Mouse (Mus musculus) cerebellum, adult 8-10 months (tissue): ENCODE results near the gene Draxin.
"Not testable (repeated sequence)": the region's sequence is repeated elsewhere in the genome, so short reads cannot be mapped to it uniquely, and the experiment has no call there.

Experiments used
- DNase-seq: peaks from one replicate; pipeline ENCODE4 v3.0.0; 2022

The Draxin gene

DNA sequence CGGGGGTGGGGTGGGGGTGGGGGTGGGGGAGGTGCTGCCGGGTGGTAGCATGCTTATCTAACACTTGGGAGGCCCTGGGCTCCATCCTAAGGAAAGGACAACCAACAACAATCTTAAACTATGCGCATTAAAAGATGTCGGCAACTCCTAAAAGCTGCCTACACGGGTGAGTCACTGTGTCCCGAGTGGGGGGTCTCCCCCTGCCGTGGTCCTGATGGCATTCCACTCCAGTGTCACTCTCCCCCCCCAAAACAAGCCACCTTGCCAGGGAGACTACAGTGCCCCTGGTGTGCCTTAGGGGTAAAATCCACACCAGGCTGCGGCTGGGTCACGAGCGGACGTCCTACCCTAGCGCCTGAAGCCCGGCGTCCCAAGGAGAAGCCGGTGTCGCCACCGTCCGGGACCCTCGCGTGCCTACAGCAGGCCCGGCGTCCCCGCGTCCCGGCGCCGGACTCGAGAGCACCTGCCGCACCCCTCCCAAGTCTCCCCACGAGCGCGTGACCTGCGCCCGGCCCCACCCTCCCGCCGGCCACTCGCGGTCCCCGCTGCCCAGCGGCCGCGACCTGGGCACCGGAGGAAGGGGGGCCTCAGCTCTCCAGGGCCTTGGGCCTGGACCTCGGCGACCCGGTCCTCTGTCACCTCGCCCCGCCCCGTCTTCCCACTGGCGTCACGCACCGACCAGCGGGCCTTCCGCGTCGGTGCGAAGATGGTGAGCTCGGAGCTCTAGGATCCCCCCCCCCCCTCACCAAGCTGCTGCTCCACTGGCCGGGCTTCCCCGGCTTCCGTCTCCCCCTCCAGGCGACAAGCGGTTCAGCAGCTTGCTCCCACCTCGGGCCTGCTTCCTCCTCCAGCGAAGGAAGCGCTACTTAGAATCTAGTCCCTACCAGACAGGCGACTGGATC, 21.0 kb upstream of the Draxin start, which contains the start of gene Fbxo6:
TSS of gene Fbxo6 (minus strand) at position 874 of the 902 bp plus-strand sequence.
- peak; percentile 81 for DNase-seq

DNA sequence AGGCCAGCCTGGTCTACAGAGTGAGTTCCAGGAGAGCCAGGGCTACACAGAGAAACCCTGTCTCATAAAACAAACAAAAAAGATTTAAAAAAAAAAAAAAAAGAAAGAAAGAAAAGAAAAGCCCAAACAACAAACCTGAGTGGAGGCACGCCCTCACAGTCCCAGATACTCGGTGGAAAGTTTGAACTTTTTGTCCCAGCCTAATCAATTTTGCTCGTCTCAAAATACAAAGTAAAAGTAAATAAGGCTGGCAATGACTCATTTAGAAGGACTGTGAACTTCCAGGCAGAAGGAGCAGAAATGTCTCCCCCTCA, 20.4 kb upstream of the Draxin start:
- DNase-seq = no peak

DNA sequence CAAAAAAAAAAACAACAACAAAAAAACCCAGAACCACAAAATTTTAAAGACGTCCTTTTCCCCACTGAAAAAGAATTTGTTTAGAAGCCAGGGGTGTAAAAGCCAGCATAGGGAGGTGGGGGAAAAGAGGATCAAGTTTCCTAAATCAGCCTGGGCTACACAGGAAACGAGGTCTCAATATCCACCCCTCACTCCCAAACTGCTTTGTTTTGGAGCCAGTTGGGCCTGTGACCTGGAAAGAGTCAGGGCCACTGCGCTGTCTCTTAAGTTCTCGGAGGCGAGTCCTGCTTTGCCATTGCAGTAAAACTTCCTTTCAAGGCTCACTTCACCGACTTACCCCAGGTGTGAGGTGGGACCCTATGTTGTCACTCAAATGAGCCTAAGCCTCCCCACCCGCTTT, 19.7 kb upstream of the Draxin start:
- peak; percentile 20 for DNase-seq

DNA sequence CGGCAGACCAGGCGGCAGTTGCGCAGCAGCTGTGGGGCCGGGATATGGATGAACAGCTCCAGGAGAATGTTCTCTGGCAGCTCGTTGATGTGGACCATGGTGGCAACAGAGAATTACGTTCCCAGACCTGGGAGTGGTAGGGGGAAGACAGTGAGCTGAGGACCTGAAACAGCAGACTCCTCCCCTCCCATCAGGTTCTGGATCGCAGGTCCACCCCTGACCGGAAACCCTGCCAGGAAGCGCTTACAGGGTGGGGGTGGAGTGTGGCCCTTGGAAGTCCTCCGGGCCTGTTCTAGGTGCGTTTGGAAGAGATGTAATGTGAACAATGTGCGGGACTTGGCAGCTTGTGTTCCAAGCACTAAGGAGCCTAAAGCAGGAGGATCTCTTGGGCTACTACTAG, 19.0 kb upstream of the Draxin start:
- DNase-seq = peak; percentile 33

DNA sequence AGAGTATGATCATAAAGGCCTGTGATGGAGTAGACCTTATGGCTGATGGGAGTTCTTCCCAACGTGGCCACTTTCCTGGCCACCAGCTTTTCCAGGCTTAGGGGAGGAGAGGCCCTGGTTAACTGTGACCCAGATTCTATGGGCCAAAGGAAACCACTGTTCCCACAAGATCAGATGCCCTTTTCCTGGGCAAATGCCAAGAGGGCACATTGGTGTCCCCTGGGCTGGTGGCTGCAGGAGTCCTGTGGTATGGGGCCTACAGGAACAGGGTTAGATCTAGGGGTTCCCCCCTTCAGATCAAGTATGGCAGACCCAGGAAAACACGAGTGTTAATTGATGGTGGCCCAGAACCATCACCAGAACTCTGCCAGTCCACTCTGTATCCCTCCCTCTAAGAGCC, 17.2 kb upstream of the Draxin start:
- peak; percentile 9 for DNase-seq

DNA sequence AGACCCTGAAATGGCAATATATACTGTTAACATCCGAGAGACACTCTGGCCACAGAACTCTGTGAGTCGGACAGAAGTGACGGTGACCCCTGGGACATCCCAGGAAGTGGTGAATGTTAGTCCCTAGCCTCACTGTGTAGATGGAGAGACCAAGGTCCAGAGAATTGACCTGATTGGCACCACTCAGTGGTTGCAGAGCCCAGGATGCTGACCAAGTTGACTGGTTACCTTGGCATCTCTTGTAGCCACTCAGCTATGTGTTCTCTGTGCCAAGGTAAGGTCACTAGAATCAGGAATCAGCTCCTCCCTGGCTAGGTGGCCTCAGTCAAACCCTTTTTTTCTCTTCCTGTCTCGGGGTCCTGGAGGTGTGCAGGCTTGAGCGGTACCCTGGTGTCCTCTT, 13.2 kb upstream of the Draxin start:
- DNase-seq = no peak

DNA sequence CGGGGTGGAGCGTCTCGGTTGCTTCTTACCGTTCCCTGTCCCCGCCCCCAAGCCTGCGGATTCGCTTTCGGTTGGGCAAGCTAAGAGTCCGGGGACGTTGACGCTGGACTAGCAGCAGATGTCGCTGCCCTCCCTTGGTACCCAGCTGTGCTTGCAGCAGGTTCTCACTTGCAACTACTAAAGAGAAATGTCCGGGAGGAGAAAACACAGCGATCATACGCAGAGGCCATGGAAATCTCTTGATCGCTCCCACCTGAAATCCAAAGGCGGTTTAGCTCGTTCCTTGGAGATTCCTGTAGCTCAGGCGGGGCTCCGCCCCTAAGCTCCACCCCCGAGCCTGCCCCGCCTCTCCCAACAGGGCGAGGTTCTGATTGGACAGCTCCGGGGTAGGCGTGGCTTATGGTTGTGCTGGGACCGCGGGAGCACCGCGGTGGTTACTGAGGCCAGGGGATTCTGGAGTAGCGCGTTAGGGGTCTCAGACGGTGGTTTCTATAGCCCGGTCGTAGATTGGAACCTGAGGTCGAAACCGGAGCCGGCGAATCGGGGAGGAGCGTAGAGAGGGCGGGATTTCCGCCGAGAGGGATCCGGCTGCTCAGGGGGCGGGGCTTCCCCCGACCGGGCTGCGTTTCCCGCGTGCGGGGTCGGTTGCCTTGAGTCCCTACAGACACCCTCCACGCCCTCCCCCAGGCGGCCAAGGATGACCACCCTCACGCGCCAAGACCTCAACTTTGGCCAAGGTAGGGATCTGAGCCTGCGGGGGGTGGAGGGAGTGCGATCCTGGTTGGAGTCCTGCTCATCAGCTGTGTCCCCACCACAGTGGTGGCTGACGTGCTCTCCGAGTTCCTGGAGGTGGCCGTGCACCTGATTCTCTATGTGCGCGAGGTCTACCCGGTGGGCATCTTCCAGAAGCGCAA, 9.9 kb upstream of the Draxin start:
- peak; percentile 98 for DNase-seq

DNA sequence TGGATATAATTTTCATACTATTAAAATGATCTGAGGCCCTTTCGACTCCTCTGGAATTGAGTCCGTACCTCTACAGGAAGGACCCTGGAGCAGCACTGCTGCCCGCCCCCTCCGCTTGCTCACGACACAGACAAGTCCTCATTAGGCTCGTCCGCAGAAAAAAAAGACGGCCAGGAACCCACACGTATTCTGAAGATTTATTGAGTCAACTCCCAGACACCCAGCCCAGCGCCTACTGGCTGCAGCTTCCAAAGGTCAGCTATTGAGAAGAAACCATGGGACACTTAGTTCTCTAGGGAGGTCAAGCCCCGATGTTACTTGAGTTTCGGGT, 9.2 kb upstream of the Draxin start:
- no peak for DNase-seq

DNA sequence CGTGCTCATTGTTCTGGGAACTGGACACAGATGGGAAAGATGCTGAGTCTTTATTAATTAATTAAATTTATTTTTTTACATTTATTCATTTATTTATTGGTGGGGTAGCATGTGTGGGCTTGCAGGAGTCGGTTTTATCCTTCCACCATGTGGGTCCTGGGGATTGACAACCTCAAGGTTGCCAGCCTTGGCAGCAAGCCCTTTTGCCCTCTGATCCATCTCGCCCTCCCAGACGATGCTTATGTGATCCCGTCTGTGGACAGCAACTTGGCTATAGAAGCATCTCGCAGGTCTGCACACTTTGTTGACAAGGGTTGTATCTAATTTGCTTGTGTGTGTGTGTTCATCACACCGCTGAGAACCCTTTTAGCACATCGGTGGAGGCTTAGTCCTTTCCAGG, 7.0 kb upstream of the Draxin start:
- DNase-seq = no peak

DNA sequence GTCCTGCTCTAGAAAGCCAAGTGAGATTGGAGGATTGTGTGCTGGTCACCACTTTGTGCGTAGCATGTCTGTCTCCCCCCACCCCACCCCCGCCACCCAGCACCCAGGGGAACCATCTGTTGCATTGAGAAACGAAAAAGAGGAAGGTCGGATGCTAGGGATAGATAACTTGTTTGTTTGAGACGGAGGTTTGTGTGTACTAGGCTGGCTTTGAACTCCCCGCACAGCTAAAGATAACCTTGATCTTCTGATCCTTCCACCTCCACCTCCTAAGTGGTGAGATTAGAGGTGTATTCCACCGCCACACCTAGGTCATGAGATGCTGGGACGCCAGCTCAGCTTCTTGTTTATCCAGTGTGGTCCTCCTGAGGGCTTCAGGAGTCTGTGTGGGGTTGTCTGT, 4.5 kb upstream of the Draxin start:
- DNase-seq = no peak

DNA sequence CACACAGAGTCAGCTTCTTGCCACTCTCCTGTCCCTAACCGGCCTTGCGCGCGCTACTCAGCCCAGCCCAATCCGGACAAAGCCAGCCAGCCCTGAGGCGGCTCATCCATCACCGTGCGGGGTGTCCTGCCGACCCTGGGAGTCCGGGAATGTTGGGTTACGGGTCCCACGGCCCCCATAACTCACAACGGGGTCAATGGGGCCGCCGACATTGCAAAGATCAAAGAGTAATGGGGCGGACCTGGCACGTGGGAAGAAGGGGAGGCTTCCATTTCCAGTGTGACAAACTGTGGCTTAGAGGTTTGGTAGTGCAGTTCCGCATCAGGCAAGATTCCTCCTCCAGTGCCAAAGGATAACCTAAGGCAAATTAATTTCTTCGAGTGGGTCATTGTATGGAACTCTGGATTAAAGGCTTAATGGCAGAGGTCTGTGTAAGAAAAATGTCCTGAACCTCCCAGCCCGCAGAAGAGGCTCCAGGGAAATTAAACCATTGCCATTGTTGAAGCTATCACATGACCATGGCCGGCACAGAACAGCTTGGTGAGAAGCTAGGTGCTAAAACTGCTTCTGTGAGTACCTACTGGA, 1.1 kb upstream of the Draxin start:
- no peak for DNase-seq

DNA sequence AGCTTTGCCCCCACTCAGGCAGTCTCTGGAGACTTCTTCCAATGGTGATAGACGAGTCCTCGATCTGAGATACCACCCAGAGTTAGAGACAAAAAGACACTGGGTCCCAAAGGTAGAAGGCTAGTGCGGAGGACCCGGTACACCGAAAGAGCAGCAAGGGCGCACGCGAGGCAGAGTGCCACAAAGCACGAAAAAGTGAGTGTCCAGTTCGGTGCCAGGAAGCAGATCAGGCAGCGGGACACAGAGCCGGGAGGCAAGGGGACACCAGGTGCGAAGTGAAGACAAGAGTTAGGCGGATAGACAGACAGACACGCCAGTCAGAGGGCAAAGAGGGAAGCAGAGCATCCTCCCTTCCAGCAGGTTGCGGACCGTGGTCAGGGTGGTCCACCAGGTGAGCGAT, 365 bp downstream of the Draxin start, which contains the start of gene Mad2l2:
TSS of gene Mad2l2 (plus strand) at position 252 of the 400 bp plus-strand sequence.
- DNase-seq = no peak

DNA sequence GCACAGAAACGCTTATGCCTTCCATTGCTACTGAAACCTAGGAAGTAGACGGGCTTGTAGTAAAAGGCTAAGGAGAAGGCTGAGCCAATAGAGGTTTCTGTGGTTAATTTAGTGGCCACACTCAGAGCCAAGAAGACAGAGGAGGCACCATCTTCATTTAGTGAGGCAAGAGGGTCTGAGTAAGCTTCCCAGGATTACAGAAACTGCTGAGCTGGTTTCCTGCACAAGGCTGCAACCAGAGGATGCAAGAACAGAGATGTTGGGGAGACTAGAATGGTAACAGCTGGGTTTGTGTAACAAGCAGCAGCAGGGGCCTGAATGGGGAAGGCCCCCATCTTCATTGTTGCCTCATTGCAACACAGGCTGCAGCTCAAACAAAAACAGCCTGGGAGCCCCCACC, 1.8 kb downstream of the Draxin start:
- no peak for DNase-seq

DNA sequence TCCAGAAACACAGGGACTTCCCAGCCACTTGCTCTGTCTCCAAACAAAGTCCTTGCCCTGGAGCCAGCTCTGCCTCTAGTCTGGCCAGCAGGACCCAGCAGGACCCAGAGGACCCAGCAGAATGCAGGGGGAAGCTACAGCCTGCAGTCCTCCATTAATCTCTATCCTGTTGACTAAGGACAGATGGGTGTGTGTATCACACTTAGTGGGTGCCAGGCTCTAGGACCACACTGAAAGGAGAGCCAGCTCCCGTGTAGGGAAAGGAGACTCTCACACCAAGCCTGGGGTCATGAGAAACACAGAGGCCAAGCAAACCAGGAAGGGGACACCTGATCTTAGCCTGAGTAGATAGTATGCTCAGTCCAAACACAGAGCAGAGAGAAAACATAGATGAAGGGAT, 2.3 kb downstream of the Draxin start:
- no peak for DNase-seq

DNA sequence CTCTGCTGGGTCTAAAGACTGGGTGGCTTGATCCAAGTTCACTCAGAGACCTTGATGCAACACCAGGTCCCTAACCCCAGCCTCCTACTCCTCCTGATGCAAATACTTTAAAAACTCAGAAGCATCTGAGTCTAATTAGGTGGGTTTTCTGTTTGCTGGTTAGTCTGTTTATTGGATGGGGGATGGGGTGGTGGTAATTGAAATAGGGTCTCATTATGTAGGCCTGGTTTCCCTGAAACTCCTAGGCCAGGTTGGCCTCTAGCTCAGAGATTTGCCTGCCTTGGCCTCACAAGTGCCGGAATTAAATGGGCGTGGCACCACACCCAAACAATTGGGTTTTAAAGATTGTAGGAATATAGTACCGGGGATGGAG, 7.8 kb downstream of the Draxin start:
- DNase-seq = no peak

DNA sequence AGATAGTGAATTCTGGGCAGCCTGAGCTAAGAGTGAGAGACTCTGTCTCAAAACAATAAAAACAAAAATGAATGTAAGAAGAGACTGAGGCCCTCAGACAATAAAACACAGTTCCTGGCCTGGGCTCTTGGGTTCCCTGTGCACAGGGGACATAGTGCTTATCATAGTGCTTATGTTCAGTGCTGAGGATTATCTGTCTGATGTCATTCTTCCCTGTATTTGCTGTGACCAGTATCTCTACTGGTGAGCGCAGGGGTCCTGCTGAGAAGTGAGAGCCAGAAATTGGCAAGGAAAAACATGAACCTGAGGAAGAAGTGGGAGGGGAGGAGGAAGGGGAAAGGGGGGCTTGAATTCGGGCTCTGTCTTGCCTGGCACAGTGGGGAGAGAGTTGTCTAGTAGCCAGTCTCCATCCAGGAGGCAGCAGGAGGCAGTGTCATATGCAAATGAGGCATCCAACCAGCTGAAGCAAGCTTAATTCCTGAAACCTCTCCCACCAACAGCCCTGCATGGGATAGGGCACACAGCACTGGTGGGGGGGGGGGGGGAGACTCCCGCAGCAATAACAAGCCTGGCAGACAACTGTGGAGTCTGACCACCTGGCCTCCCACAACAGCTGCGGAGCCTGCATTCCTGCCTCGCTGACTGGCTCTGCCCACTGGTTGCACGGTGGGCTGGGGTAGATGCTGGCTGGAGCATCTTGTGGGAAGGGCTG, 8.4 kb downstream of the Draxin start:
- DNase-seq = no peak

DNA sequence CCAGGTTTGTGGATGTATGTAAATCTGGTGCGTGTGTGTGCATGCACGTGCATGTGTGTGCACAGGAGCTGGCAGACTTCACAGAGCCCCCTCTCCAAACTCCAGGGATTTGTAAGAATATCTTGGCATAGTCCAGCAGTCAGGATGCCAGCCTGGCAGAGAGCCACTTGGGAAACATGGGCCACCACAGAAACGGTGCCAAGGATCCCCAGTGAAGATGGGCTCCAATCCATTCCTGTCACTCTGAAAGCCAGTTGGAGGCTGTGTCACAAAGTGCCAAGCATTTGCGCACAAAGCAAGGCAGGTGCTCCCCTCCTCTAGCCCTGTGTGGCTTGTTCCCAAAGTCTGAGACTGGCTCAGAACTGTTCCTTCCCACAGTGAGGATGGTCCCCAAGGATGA, 9.1 kb downstream of the Draxin start:
- DNase-seq = no peak

DNA sequence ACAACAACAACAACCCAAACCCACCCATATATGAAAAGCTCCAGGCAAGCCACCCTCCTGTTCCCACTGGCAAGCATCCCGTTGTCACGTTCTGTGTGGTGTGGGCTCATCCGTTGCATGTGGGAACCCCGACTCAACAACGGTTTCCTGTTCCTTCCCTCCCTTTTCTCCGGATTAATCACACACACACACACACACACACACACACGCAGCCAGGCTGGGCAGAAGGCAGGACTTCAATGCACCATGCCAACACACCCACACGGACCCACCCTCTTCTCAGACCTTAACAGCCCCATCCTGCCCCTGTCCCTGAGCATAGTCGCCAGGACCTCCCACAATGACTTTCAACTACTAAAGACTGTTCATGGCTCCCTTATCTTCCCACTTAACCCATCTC, 9.9 kb downstream of the Draxin start:
- no peak for DNase-seq

DNA sequence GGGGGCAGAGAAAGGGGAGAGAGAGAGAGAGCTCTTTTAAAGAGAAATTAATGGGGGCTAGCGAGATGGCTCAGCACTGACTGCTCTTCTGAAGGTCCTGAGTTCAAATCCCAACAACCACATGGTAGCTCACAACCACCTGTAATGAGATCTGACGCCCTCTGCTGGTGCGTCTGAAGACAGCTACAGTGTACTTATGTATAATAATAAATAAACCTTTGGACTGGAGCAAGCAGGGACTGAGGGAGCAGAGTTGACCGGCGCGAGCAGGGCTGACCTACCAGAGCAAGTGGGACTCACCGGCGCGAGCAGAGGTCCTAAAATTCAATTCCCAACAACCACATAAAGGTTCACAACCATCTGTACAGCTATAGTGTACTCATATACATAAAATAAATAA, 10.9 kb downstream of the Draxin start:
- DNase-seq = not testable (repeated sequence)

DNA sequence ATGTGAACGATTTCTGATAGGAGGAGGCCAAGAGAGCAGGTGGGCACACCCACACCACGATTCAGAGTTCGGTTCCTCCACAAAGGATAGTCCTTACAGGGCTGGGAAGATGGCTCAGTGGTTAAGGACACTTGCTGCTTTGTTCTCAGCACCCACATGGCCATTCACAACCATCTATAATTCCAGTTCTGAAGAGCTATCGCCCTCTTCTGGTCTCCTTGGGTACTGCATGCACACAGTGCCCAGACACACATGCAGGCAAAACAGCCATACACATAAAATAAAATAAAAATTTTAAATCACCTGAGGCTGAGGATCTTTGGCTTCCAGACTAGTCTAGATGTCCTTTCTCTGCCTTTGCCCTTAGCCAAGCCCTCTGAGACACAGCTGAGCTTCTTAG, 13.1 kb downstream of the Draxin start:
- DNase-seq = no peak

DNA sequence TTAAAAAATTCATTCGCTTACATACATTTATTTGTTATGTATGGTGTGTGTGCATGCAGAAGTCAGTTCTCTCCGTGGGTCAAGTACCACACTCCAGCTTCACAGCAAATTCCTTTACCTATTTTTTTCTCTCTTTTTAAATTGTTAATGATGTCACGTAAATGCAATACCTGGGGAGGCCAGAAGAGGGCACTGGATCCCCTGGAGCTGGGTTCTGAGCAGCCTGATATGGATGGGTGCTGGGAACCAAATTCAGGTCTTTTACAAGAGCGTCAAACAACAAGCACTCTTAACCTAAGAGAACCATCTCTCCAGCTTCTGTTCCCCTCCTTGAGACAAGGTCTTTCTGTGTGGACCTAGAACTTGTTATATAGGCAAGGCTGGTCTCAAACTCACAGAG, 13.8 kb downstream of the Draxin start:
- DNase-seq = no peak

DNA sequence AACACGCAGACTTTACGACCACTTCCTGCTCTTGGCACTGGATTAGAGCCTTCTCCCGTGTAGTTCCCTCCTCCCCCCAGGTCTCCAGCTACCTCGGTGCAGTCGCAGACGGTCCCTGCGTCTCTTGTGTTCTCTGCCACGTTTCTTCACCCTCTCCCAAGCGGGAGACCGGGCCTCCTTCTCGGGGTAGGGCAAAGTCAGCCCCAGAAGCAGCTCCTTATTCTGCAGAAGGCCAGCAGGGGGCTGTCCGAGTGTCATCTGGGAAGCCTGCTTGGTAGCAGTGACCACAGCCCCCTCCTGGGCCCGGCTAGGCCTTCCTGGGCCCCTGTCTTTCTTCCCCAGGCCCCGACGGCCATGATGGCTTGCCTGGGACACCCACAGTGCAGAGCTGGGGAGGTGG, 15.0 kb downstream of the Draxin start:
- DNase-seq = no peak

DNA sequence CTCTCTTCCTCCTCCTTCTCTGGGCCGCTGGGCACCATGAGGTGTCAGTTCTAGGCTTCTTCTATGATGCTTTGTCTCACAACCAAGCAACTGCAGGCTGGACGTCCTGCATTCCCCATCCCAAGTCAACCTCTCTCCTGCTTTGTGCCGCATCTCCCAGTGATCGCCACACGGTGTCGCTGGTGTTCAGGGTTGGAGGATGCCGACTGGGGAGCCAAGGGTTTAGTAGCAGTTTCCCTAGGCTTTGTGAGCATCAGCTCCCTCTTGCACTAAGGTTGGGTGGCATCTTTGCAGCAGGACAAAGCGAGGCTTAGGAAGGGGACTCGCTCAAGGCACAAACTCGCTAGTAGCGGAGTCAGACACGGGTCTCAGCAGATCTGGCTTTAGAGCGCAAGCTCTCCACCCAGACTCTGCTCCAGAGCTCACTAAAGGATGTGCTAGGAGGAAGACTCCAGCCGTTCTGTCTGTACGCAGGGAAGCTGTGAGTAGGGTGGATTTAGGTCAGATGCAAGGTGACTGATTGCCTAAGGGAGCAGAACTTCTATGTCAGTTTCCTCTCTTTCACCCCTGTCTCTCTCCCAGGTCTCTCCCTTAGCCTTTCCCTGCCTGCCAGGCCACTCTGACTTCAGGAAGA, 15.6 kb downstream of the Draxin start:
- peak; percentile 86 for DNase-seq
